Mouse (Mus musculus) heart, embryonic 11.5 days (tissue): ENCODE data around the gene Gpatch2. TPM values are rescaled to one million over a fixed set of nuclear protein-coding genes. Genes with fewer than 3 reads are reported as not detected.

Experiments
- ATAC-seq: fragments of 200-750 bp; cut with Nextera tagmentation; replicated peaks from 2 replicates; pipeline ENCODE4 v1.8.0; 2017; ENCODE audit warnings: moderate library complexity; ENCODE audit not compliant: insufficient number of reproducible peaks, low FRiP score, low TSS enrichment
- H3K27ac ChIP-seq: fragments of 300-500 bp; sonication (generic); 2 replicates; pipeline ENCODE4 v1.5.1; 2014; ENCODE audit warnings: mild to moderate bottlenecking, low read depth, low read length
- H3K27me3 ChIP-seq: fragments of 300-500 bp; sonication (generic); 2 replicates; pipeline ENCODE4 v1.6.1; 2014; ENCODE audit warnings: mild to moderate bottlenecking, low read length, mixed read lengths; ENCODE audit not compliant: control insufficient read depth, insufficient read depth
- H3K36me3 ChIP-seq: fragments of 300-500 bp; sonication (generic); 2 replicates; pipeline ENCODE4 v1.6.1; 2014; ENCODE audit warnings: mild to moderate bottlenecking, low read length, moderate library complexity, mixed read lengths; ENCODE audit not compliant: control insufficient read depth, insufficient read depth
- H3K4me1 ChIP-seq: fragments of 300-500 bp; sonication (generic); 2 replicates; pipeline ENCODE4 v1.6.1; 2014; ENCODE audit warnings: low read length; ENCODE audit not compliant: control insufficient read depth, insufficient read depth
- H3K4me2 ChIP-seq: fragments of 300-500 bp; sonication (generic); 2 replicates; pipeline ENCODE4 v1.6.1; 2014; ENCODE audit warnings: mild to moderate bottlenecking, moderate library complexity
- H3K4me3 ChIP-seq: fragments of 300-500 bp; sonication (generic); 2 replicates; pipeline ENCODE4 v1.5.1; 2014; ENCODE audit warnings: low read depth, low read length
- H3K9ac ChIP-seq: fragments of 300-500 bp; sonication (generic); 2 replicates; pipeline ENCODE4 v1.6.1; 2014; ENCODE audit warnings: mild to moderate bottlenecking, low read depth, low read length, moderate library complexity
- H3K9me3 ChIP-seq: fragments of 300-500 bp; sonication (generic); replicated peaks from 2 replicates; pipeline ENCODE4 v1.6.1; 2016; ENCODE audit warnings: low read length; ENCODE audit not compliant: control insufficient read depth
- WGBS: fragments of 180-500 bp; shearing (Covaris S2); extraction: QIAGEN DNeasy Blood & Tissue Kit; methylation state at CpG from one replicate; pipeline ENCODE4 v1.1.7; 2014; ENCODE audit not compliant: insufficient replicate concordance; 5-methylcytosine and 5-hydroxymethylcytosine counted together
- polyA plus RNA-seq: library from polyadenylated mRNA; unstranded; fragments of >200 nt; fragmentation: Nextera tagmentation; extraction: Ambion mirVana; gene quantifications from 2 replicates; pipeline ENCODE4 v1.2.1, GENCODE M21; 2014

Gene Gpatch2
- polyA plus RNA-seq, 1 experiment from 2014 or later = 17.0 TPM

DNA sequence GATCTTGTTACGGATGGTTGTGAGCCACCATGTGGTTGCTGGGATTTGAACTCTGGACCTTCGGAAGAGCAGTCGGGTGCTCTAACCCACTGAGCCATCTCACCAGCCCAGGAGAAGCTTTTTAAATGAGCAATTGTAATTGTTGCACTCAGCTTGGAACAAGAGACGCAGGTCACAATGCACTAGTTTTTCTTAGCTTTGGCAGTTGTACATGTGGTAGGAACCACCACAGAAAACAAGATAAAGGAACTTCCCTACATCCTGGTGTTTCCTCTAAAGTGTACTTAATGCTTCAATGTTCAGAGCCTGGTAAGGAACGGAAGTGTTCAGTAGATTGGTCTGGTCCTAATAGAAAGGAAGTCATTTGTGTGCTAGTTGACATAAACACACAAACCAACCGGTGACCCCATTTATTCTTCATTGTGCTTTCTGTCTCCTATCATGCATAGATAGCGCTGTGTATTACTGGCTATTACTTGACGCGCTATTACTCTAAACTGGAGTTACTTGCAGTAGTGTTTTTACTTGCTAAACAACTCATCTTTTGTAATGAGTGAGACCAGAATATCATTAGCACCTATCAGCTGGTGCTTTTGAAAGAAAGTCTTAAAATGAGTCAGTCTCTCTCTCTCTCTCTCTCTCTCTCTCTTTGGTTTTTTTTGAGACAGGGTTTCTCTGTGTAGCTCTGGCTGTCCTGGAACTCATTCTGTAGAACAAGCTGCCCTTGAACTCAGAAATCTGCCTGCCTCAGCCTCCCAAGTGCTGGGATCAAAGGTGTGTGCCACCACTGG lies 1.5 kb downstream of the Gpatch2 start:
- H3K27ac ChIP-seq = no peak overlapping the region
- ATAC-seq = no peak
- H3K4me2 ChIP-seq = no peak overlapping the region
- H3K27me3 ChIP-seq = no peaks in the 10 kb centered on the region
- no peak overlapping the region for H3K9ac ChIP-seq
- no peak overlapping the region for H3K4me3 ChIP-seq
- H3K4me1 ChIP-seq = 0 out of 2 replicates have a peak, but pooled peaks cover 3% of the 10 kb centered on the region
- H3K9me3 ChIP-seq = no peaks in the 10 kb centered on the region
- WGBS = 86% methylated on average over 9 of the region's 9 CpGs
- H3K36me3 ChIP-seq = no peaks in the 10 kb centered on the region

DNA sequence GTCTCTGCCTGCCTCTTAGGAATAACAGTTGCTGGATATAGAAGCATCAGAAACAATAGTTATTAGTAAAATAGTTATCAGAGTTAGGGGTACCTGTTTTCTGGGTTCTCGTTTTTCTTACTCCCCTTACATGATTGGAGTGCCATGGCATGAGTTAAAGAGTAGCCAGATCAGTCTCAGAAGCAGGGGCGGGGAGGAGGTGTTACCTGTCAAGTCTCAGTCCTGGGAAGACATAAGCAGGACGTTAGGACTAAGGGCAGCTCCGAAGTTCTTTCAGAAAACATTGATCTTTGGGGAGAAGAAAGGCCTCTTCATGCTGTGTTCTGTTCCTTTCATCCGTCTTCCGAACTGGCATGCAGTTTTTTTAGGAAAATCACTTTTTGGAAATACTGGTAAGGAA lies 5.4 kb downstream of the Gpatch2 start:
- H3K4me2 ChIP-seq = no peak overlapping the region
- H3K9ac ChIP-seq = no peak overlapping the region
- peaks cover 2% of the 10 kb centered on the region; the same call in 1 of the 2 replicates for H3K36me3 ChIP-seq
- H3K4me3 ChIP-seq = no peak overlapping the region
- no peak for ATAC-seq
- H3K27me3 ChIP-seq = no peaks in the 10 kb centered on the region
- H3K27ac ChIP-seq = no peak overlapping the region
- no peaks in the 10 kb centered on the region for H3K9me3 ChIP-seq
- WGBS = 70% methylated on average over 6 of the region's 6 CpGs
- H3K4me1 ChIP-seq = peaks cover 3% of the 10 kb centered on the region; the same call in 1 of the 2 replicates

DNA sequence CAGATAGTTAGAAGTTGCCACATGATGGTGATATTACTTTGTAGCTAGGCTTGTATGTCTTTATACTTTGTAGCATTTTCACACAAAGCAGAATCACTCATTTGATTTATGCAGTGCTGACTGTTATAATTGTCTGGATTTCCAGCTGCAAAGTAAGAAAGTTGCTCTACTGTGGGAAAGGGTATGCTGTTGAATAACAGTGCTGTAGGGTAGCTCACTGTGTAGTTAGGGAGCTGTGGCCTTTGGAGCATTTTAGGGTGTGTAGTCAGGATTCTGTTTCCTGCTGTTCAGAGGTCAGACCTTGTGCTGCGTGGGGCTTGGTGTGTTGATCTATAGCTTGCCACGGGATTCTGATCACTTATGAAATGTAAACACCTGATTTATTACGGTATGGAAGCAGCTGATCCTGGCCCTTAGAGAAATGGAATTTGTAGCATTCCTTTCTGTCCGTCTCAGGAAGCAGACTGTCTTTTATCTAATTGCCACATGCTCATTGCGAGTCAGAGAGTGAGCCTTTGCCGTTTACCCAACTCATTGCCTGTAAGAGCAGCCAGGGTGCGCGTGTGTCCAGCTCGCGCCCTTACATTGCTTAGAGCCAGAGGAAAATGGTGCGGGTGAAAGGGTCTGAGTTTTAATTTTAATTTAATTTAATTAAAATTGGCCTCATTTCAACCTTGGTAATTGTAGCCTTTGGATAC lies 11.2 kb downstream of the Gpatch2 start:
- no peak overlapping the region for H3K4me2 ChIP-seq
- peaks cover 5% of the 10 kb centered on the region for H3K36me3 ChIP-seq
- no peak overlapping the region for H3K9ac ChIP-seq
- 52% methylated on average over 11 of the region's 11 CpGs for WGBS
- no peak overlapping the region for H3K4me3 ChIP-seq
- H3K9me3 ChIP-seq = no peaks in the 10 kb centered on the region
- ATAC-seq = no peak
- no peaks in the 10 kb centered on the region for H3K27me3 ChIP-seq
- peaks cover 15% of the 10 kb centered on the region for H3K4me1 ChIP-seq
- peak overlapping the region; percentile 37; the same call in 1 of the 2 replicates for H3K27ac ChIP-seq

DNA sequence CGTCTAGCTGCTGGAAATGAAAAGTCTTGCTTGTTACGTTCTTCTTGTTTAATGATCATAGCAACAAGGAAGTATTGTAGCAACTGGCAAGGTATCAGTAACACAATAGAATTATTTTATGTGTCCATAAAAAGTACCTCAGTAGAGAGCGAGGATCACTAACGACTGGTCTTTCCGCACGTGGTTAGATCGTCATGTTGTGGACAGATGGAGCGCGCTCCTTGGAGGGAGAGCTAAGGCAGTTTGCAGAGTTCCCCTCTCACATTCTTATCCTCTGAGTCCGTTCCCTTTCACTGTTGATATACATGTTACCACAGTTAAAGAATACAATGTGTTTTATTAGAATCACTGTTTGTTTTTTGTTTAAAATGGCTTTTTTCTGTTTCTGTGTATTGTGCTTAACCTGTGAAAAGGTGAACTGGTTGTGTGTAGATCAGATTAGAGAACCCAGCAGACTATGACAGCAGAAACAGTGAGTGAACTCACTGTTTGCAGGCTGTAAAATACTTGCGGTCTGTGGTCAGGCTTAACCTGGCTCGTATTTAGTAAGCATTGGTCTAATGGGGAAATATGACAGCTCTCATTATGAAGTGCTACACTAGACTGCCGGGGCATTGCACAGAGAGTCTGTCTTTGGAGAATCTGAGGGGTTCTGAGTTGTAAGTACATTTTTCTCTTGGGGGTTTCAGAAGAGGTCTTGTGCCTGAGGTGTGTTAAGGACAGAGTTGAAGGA lies 13.3 kb downstream of the Gpatch2 start:
- no peaks in the 10 kb centered on the region for H3K9me3 ChIP-seq
- H3K36me3 ChIP-seq = peaks cover 5% of the 10 kb centered on the region
- no peaks in the 10 kb centered on the region for H3K27me3 ChIP-seq
- no peak overlapping the region for H3K27ac ChIP-seq
- 86% methylated on average over 13 of the region's 13 CpGs for WGBS
- ATAC-seq = no peak
- no peak overlapping the region for H3K9ac ChIP-seq
- no peak overlapping the region for H3K4me2 ChIP-seq
- H3K4me1 ChIP-seq = peaks cover 15% of the 10 kb centered on the region
- no peak overlapping the region for H3K4me3 ChIP-seq

DNA sequence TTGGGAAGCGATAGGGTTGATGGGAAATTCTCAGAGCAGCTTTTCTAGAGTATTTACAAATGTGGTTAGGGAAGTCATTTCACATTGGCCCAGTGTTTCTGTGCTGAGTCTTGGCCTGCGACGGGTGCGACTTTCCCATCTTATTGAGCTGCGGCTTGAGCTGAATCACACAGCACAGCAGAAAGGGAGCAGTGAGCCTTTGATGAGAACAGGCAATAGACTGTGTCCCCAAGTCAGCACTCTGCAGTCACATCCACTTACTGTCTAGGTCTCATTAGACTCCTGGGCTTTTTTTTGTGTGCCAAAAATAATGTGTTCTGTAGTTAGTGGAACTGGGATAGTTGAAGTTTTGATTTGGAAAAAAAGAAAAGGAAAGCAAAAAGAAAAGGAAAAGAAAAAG lies 14.9 kb downstream of the Gpatch2 start:
- Histone ChIP-seq H3K9ac (no peak overlapping the region), H3K36me3 (peaks cover 5% of the 10 kb centered on the region), H3K27ac (no peak overlapping the region), H3K4me2 (no peak overlapping the region), H3K27me3 (no peaks in the 10 kb centered on the region), H3K4me1 (peaks cover 15% of the 10 kb centered on the region), H3K4me3 (no peak overlapping the region), H3K9me3 (no peaks in the 10 kb centered on the region)
- ATAC-seq = no peak
- WGBS = 91% methylated on average over 5 of the region's 5 CpGs

DNA sequence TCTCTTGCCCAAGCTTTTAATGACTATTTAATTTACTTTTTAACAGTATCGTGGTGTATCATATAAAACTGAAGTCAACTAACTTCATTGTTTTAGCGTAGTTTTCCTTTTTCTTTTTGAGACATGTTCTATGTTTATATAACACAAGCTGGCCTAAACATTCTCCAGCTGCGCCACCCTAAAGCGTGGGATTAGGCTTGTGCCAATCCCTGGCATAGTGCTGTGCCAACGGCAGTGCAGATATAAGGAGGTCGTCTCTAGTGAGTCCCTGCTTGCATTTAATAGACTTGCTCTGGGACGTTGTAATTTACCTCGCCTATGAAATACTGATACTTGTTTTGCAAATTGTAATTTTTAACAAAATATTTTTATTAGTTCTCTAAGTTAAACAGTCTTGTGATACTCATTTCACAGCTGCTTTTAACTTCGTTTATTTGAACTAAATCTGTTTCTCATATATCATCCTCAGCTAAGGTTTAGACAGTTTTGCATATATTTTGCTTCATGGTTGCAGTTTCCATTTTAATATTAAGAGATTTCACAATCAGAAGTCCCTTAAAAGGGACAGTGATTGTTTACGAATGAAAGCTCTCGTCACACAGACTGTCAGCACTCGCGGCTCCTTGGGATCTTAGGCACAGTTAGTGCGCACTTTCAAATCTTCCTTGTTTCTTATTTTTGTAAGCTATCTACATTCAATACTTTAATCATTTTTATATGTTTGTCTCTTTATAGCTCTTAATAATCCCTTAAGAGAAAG lies 17.1 kb downstream of the Gpatch2 start:
- Histone ChIP-seq H3K4me2 (no peak overlapping the region), H3K9ac (no peak overlapping the region), H3K4me1 (peaks cover 7% of the 10 kb centered on the region), H3K4me3 (no peak overlapping the region), H3K27ac (no peak overlapping the region), H3K27me3 (no peaks in the 10 kb centered on the region), H3K36me3 (peaks cover 3% of the 10 kb centered on the region; the same call in 1 of the 2 replicates), H3K9me3 (no peaks in the 10 kb centered on the region)
- no peak for ATAC-seq
- WGBS = 86% methylated on average over 14 of the region's 14 CpGs

DNA sequence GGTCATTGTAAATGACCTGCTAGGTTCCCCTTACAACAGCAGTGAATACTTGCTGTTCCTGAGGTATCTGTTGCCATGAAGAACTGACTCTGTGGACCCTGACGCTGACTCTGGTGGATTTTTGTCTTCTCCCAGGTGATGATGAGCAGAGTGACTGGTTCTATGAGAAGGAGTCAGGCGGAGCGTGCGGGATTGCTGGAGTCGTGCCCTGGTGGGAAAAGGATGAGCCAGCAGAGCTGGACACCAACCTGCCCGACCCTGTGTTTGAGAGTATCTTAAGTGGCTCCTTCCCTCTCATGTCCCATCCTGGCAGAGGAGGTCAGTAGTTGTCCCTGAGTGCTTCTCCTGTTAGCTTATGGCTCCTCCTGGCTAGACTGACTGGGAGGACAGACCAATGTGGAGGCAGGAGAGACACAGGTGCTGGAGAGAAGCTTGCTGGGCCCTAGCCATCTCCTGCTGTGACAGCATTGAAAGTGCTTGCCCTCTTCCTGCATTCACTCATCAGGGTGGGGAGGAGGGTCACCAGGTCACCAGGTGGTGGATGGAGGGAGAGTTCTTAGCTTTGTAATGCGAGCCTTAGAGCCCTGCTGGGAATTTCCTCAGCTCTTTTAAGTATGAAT lies 17.8 kb downstream of the Gpatch2 start:
- H3K27ac ChIP-seq = no peak overlapping the region
- H3K4me2 ChIP-seq = no peak overlapping the region
- no peak overlapping the region for H3K4me3 ChIP-seq
- 0 out of 2 replicates have a peak, but pooled peaks cover 2% of the 10 kb centered on the region for H3K36me3 ChIP-seq
- H3K9ac ChIP-seq = no peak overlapping the region
- H3K4me1 ChIP-seq = peaks cover under 1% of the 10 kb centered on the region; the same call in 1 of the 2 replicates
- no peak for ATAC-seq
- no peaks in the 10 kb centered on the region for H3K27me3 ChIP-seq
- H3K9me3 ChIP-seq = no peaks in the 10 kb centered on the region
- WGBS = 66% methylated on average over 7 of the region's 7 CpGs
